Mouse (Mus musculus): ENCODE results near the gene Ffar1.

DNA sequence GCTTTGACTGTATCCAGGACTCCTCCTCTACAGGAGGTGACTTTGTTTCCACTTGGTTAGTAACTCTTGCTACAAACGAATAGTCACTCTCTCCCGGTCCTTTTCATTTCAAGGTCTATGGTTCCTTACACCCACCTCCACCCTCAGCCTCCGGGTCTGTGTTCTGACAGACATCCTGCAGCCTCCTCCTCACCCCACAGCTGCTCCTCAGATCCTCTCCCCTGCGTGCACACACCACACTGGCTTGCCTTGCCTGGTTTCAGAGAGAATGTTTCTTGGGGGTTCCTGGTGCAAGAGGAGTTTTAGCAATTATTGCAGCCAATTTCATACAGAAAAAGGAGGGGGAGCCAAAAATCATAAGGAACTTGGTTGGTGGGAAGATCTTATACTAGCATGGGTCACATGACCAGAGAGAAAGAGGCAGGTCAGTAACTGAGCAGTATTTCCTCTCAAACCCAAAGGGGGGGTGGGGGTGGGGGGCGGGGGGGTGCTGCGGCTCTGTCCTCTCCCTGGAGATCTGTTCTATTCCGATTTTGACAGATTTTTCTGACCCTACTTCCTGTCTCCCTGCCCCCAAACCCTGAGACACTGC lies 40.4 kb downstream of the Ffar1 start:
- no peak for TF ChIP-seq POLR2A (IDR thresholded peaks at IDR 0.05; ENCODE audit: low read depth, low read length)
- TF ChIP-seq CTCF (IDR thresholded peaks at IDR 0.05; ENCODE audit: extremely low read depth, insufficient read depth, insufficient read length, insufficient replicate concordance) = no peak

Measured in spleen, adult 2 months (tissue).